Mouse (Mus musculus) myocyte (in vitro differentiated cells): ENCODE results near the gene Etv5. TPM values are rescaled to one million over a fixed set of nuclear protein-coding genes. Genes with fewer than 3 reads are reported as not detected.

ENCODE experiments used
- H3K27me3 ChIP-seq: one replicate; pipeline ENCODE4 v1.6.1; 2011; ENCODE audit not compliant: control insufficient read depth, insufficient read depth, insufficient read length
- H3K36me3 ChIP-seq: one replicate; pipeline ENCODE4 v1.6.1; 2011; ENCODE audit not compliant: control insufficient read depth, insufficient read depth
- H3K4me2 ChIP-seq: one replicate; pipeline ENCODE4 v1.6.1; 2011; ENCODE audit warnings: low read depth, control low read depth
- H3K4me3 ChIP-seq: one replicate; pipeline ENCODE4 v1.5.1; 2011; ENCODE audit warnings: mild to moderate bottlenecking, control low read depth, moderate library complexity
- H3K79me2 ChIP-seq: one replicate; pipeline ENCODE4 v1.6.1; 2011; ENCODE audit not compliant: control insufficient read depth, insufficient read depth
- H3ac ChIP-seq: one replicate; pipeline ENCODE4 v1.6.1; 2011; ENCODE audit not compliant: control insufficient read depth, insufficient read length
- CEBPB ChIP-seq: IDR thresholded peaks from 2 replicates; pipeline ENCODE4 v1.6.1; 2011; ENCODE audit warnings: mild to moderate bottlenecking, moderate library complexity; ENCODE audit not compliant: poor library complexity, insufficient read depth, severe bottlenecking
- E2F4 ChIP-seq: IDR thresholded peaks from one replicate; pipeline ENCODE4 v1.6.1; 2011; ENCODE audit warnings: mild to moderate bottlenecking, control low read depth, moderate library complexity; ENCODE audit not compliant: insufficient read depth
- MAX ChIP-seq: IDR thresholded peaks from one replicate; pipeline ENCODE4 v1.6.1; 2011; ENCODE audit warnings: low read depth, mild to moderate bottlenecking, control low read depth
- MYOD1 ChIP-seq, 3 experiments: IDR thresholded peaks; one replicate each; pipeline ENCODE4 v1.6.1; 2011; ENCODE audit warnings: control low read depth in 2 of 3, low read depth in 2 of 3, mild to moderate bottlenecking in 2 of 3, moderate library complexity in 1 of 3; ENCODE audit not compliant: insufficient read length in 2 of 3, control insufficient read depth in 1 of 3
- MYOG ChIP-seq, 3 experiments: IDR thresholded peaks; one replicate each; pipeline ENCODE4 v1.6.1; 2011; ENCODE audit warnings: control low read depth in 2 of 3, low read depth in 2 of 3, mild to moderate bottlenecking in 2 of 3; ENCODE audit not compliant: insufficient read length in 2 of 3, control insufficient read depth in 1 of 3, insufficient read depth in 1 of 3
- POLR2A ChIP-seq: IDR thresholded peaks from one replicate; pipeline ENCODE4 v1.6.1; 2011; ENCODE audit warnings: low read depth, mild to moderate bottlenecking, control low read depth, moderate library complexity; ENCODE audit not compliant: insufficient read length
- POLR2AphosphoS2 ChIP-seq: IDR thresholded peaks from one replicate; pipeline ENCODE4 v1.6.1; 2011; ENCODE audit warnings: low read depth, control low read depth; ENCODE audit not compliant: insufficient read length
- REST ChIP-seq: IDR thresholded peaks from one replicate; pipeline ENCODE4 v1.6.1; 2011; ENCODE audit warnings: mild to moderate bottlenecking, control low read depth, moderate library complexity; ENCODE audit not compliant: insufficient read depth, insufficient read length
- SRF ChIP-seq: IDR thresholded peaks from one replicate; pipeline ENCODE4 v1.6.1; 2011; ENCODE audit warnings: low read depth; ENCODE audit not compliant: control insufficient read depth, insufficient read length
- TCF12 ChIP-seq: IDR thresholded peaks from one replicate; pipeline ENCODE4 v1.6.1; 2011; ENCODE audit warnings: mild to moderate bottlenecking, control low read depth; ENCODE audit not compliant: poor library complexity, insufficient read depth, severe bottlenecking
- TCF3 ChIP-seq: IDR thresholded peaks from one replicate; pipeline ENCODE4 v1.6.1; 2011; ENCODE audit warnings: low read depth, control low read depth; ENCODE audit not compliant: insufficient read length
- USF1 ChIP-seq: IDR thresholded peaks from one replicate; pipeline ENCODE4 v1.6.1; 2011; ENCODE audit warnings: low read depth, mild to moderate bottlenecking, control low read depth, moderate library complexity
- polyA plus RNA-seq: library from polyadenylated mRNA; unstranded; fragments of >200 nt; fragmentation: generic; extraction: Trizol; gene quantifications from one replicate; pipeline ENCODE4 v1.2.1, GENCODE M21; 2012; ENCODE audit warnings: missing spikeins

Gene Etv5
- polyA plus RNA-seq, 1 experiment: 17.2 TPM

- no peak overlapping the region for H3K4me3 ChIP-seq
- H3K36me3 ChIP-seq: no peaks in the 10 kb centered on the region
- no peaks in the 10 kb centered on the region for H3K27me3 ChIP-seq
- TF ChIP-seq TCF12: no peak
- TF ChIP-seq REST: no peak
- TF ChIP-seq TCF3: no peak
- TF ChIP-seq POLR2A: no peak
- TF ChIP-seq USF1: no peak
- TF ChIP-seq CEBPB: no peak
- no peak for TF ChIP-seq MYOG (IDR thresholded peaks at IDR 0.05; ENCODE audit: control insufficient read depth in 1 of 3, insufficient read depth in 1 of 3, insufficient read length in 2 of 3, low read depth in 2 of 3)
- no peak for TF ChIP-seq E2F4
- no peak for TF ChIP-seq SRF
- no peak for TF ChIP-seq MAX
- TF ChIP-seq POLR2AphosphoS2: no peak
- TF ChIP-seq MYOD1 (IDR thresholded peaks at IDR 0.05; ENCODE audit: control insufficient read depth in 1 of 3, insufficient read length in 2 of 3, low read depth in 2 of 3): no peak
- H3K4me2 ChIP-seq: no peak overlapping the region
- no peak overlapping the region for H3ac ChIP-seq
- H3K79me2 ChIP-seq: no peaks in the 10 kb centered on the region
Observed at GRCm38 (mm10) chr16:22467111-22467510, 27.6 kb upstream of the Etv5 start.

GRCm38 (mm10) chr16:22466381-22466780 is 26.9 kb upstream of the Etv5 start:
- Histone ChIP-seq H3K4me2 (no peak overlapping the region), H3K79me2 (no peaks in the 10 kb centered on the region), H3ac (no peak overlapping the region), H3K27me3 (no peaks in the 10 kb centered on the region), H3K36me3 (no peaks in the 10 kb centered on the region), H3K4me3 (no peak overlapping the region)
- no peak for TF ChIP-seq MYOG (IDR thresholded peaks at IDR 0.05; ENCODE audit: control insufficient read depth in 1 of 3, insufficient read depth in 1 of 3, insufficient read length in 2 of 3, low read depth in 2 of 3)
- no peak for TF ChIP-seq REST
- no peak for TF ChIP-seq CEBPB
- TF ChIP-seq MAX: no peak
- no peak for TF ChIP-seq SRF
- TF ChIP-seq TCF12: no peak
- no peak for TF ChIP-seq TCF3
- TF ChIP-seq POLR2AphosphoS2: no peak
- no peak for TF ChIP-seq USF1
- TF ChIP-seq MYOD1 (IDR thresholded peaks at IDR 0.05; ENCODE audit: control insufficient read depth in 1 of 3, insufficient read length in 2 of 3, low read depth in 2 of 3): no peak

- Histone ChIP-seq H3ac (no peak overlapping the region), H3K27me3 (no peaks in the 10 kb centered on the region), H3K79me2 (no peaks in the 10 kb centered on the region), H3K36me3 (no peaks in the 10 kb centered on the region), H3K4me3 (no peak overlapping the region), H3K4me2 (no peak overlapping the region)
- no peak for TF ChIP-seq TCF12
Observed at GRCm38 (mm10) chr16:22462220-22462619, 22.7 kb upstream of the Etv5 start.

GRCm38 (mm10) chr16:22461728-22462127 is 22.2 kb upstream of the Etv5 start:
- H3K27me3 ChIP-seq: no peaks in the 10 kb centered on the region
- no peak overlapping the region for H3K4me2 ChIP-seq
- no peak overlapping the region for H3ac ChIP-seq
- no peaks in the 10 kb centered on the region for H3K79me2 ChIP-seq
- H3K4me3 ChIP-seq: no peak overlapping the region
- no peak for TF ChIP-seq MYOD1 (IDR thresholded peaks at IDR 0.05; ENCODE audit: control insufficient read depth in 1 of 3, insufficient read length in 2 of 3, low read depth in 2 of 3)
- TF ChIP-seq CEBPB: no peak
- no peak for TF ChIP-seq TCF3
- no peak for TF ChIP-seq REST
- TF ChIP-seq SRF: no peak
- TF ChIP-seq MAX: no peak
- TF ChIP-seq TCF12: no peak
- TF ChIP-seq USF1: no peak
- TF ChIP-seq E2F4: no peak
- TF ChIP-seq POLR2AphosphoS2: no peak
- no peaks in the 10 kb centered on the region for H3K36me3 ChIP-seq

GRCm38 (mm10) chr16:22460960-22461359 is 21.4 kb upstream of the Etv5 start:
- no peaks in the 10 kb centered on the region for H3K79me2 ChIP-seq
- no peaks in the 10 kb centered on the region for H3K36me3 ChIP-seq
- no peak overlapping the region for H3K4me3 ChIP-seq
- peaks cover 6% of the 10 kb centered on the region for H3K27me3 ChIP-seq
- H3K4me2 ChIP-seq: no peak overlapping the region
- TF ChIP-seq SRF (no peak), MYOD1 (IDR thresholded peaks at IDR 0.05; ENCODE audit: control insufficient read depth in 1 of 3, insufficient read length in 2 of 3, low read depth in 2 of 3) (no peak), REST (no peak), POLR2AphosphoS2 (no peak), MAX (no peak), TCF3 (no peak), TCF12 (no peak), POLR2A (no peak), MYOG (IDR thresholded peaks at IDR 0.05; ENCODE audit: control insufficient read depth in 1 of 3, insufficient read depth in 1 of 3, insufficient read length in 2 of 3, low read depth in 2 of 3) (no peak), USF1 (no peak)
- H3ac ChIP-seq: no peak overlapping the region
